Mouse (Mus musculus) c-Kit-negative CD71-positive TER-119-positive erythroid progenitor cells, embryonic 14.5 days (primary cell): ENCODE measurements around the gene Lbp.

Experiments
- DNase-seq: peaks from one replicate; pipeline ENCODE4 v3.0.0-alpha.2; 2013; ENCODE audit warnings: low read depth, low spot score

Gene Lbp

GRCm38 (mm10) chr2:158305948-158306695 lies at the start of gene Lbp:
Gene Lbp (plus strand): TSS chr2:158306493.
- no peak for DNase-seq

- no peak for DNase-seq
Measured at GRCm38 (mm10) chr2:158256894-158257293, 49.4 kb upstream of the Lbp start.

- DNase-seq, result no peak
Measured at GRCm38 (mm10) chr2:158258005-158258418, 48.3 kb upstream of the Lbp start, which contains the start of gene Bpi. Gene Bpi (plus strand): TSS chr2:158258094.

- DNase-seq, result peak; percentile 31
Measured at GRCm38 (mm10) chr2:158258781-158259180, 47.5 kb upstream of the Lbp start.

GRCm38 (mm10) chr2:158259498-158259897 lies 46.8 kb upstream of the Lbp start:
- no peak for DNase-seq

GRCm38 (mm10) chr2:158264877-158265276 lies 41.4 kb upstream of the Lbp start:
- DNase-seq, result no peak

GRCm38 (mm10) chr2:158270017-158270416 lies 36.3 kb upstream of the Lbp start:
- no peak for DNase-seq

- DNase-seq, result no peak
Measured at GRCm38 (mm10) chr2:158273646-158274045, 32.6 kb upstream of the Lbp start.

- DNase-seq, result peak; percentile 2
Measured at GRCm38 (mm10) chr2:158275349-158275748, 30.9 kb upstream of the Lbp start.

GRCm38 (mm10) chr2:158275811-158276210 lies 30.5 kb upstream of the Lbp start:
- DNase-seq, result no peak

- DNase-seq, result no peak
Measured at GRCm38 (mm10) chr2:158276451-158276850, 29.8 kb upstream of the Lbp start.

GRCm38 (mm10) chr2:158276878-158277277 lies 29.4 kb upstream of the Lbp start:
- DNase-seq, result no peak

- no peak for DNase-seq
Measured at GRCm38 (mm10) chr2:158279656-158280055, 26.6 kb upstream of the Lbp start.

GRCm38 (mm10) chr2:158281497-158282205 lies 24.6 kb upstream of the Lbp start:
- no peak for DNase-seq

GRCm38 (mm10) chr2:158283136-158283535 lies 23.2 kb upstream of the Lbp start:
- DNase-seq, result no peak

GRCm38 (mm10) chr2:158283771-158284170 lies 22.5 kb upstream of the Lbp start:
- no peak for DNase-seq

GRCm38 (mm10) chr2:158284571-158284970 lies 21.7 kb upstream of the Lbp start:
- DNase-seq, result no peak

GRCm38 (mm10) chr2:158285655-158286054 lies 20.6 kb upstream of the Lbp start:
- DNase-seq, result no peak

- no peak for DNase-seq
Measured at GRCm38 (mm10) chr2:158295700-158296099, 10.6 kb upstream of the Lbp start.

GRCm38 (mm10) chr2:158299203-158299602 lies 7.1 kb upstream of the Lbp start:
- no peak for DNase-seq

- DNase-seq, result no peak
Measured at GRCm38 (mm10) chr2:158299731-158300130, 6.6 kb upstream of the Lbp start.

GRCm38 (mm10) chr2:158302807-158303206 lies 3.5 kb upstream of the Lbp start:
- no peak for DNase-seq

- DNase-seq, result no peak
Measured at GRCm38 (mm10) chr2:158306696-158307049, 380 bp downstream of the Lbp start.
